Comparison of ENCODE assay signal across 22 mouse cellular contexts in the genomic region with DNA sequence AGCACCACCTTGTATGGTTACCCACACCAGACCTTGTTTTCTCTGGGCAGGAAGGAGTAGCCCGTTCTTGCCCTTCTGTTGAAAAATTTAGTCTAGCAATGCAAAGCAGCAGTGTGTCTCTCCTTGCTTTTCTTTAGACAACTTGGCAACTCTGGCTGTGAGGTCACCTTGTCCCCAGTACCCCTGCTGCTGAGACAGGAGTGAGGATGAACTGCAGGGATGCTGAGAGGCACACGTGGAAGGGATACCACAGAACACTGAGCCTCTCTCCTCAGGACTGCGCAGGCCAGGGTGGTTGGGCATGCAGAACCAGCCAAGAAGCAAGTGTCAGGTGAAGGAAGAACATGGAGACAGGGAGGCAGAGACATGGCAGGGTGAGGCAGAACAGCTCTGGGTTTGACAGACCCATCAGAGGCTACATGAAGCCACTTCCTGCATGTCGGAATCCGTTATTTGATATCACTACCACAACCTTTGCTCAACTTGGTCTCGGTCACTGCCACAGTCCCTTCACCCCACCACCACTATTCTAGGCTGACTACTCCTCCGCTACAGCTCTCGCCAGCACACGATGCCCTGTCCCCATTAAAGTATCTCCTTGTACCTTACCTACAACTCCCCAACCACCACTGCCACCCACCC.
DNase-seq lines count a peak whose midpoint lies in the region; ATAC-seq and TF ChIP-seq lines count a peak whose summit lies in the region.
"Had no signal": no experiment of that assay in that cellular context is flagged by ENCODE, and none has a peak within 500 bp of the region (broad histone marks: within the 10 kb centered on the region; RNA-seq: fewer than 3 reads in every experiment).

No protein-coding gene starts in this region.

- no peak for TF ChIP-seq CTCF in forebrain, postnatal 0 days (IDR thresholded peaks at IDR 0.05; ENCODE audit: low read depth)

- no peak overlapping the region for H3K4me2 ChIP-seq in hindbrain, embryonic 15.5 days
- no peak overlapping the region for H3K4me2 ChIP-seq in hindbrain, embryonic 11.5 days (replicated peaks; ENCODE audit: low read depth, low read length)
- no peak overlapping the region for H3K4me2 ChIP-seq in midbrain, embryonic 16.5 days (ENCODE audit: low read length)
- H3K4me2 ChIP-seq in forebrain, postnatal 0 days (ENCODE audit: low read depth), result no peak overlapping the region
- H3K4me2 ChIP-seq: lung, embryonic 14.5 days; neural tube, embryonic 13.5 days had no signal

- H3K4me1 ChIP-seq in hindbrain, embryonic 15.5 days (replicated peaks), result peaks cover 37% of the 10 kb centered on the region
- H3K4me1 ChIP-seq in hindbrain, embryonic 11.5 days (replicated peaks; ENCODE audit: control insufficient read depth, insufficient read depth, low read length), result 0 out of 2 replicates have a peak, but pooled peaks cover 4% of the 10 kb centered on the region
- peaks cover 22% of the 10 kb centered on the region for H3K4me1 ChIP-seq in midbrain, embryonic 16.5 days (ENCODE audit: control insufficient read depth, insufficient read depth, low read length)
- H3K4me1 ChIP-seq in heart, embryonic 10.5 days, result peaks cover 16% of the 10 kb centered on the region; the same call in 1 of the 2 replicates
- H3K4me1 ChIP-seq in forebrain, postnatal 0 days (ENCODE audit: insufficient read depth), result 0 out of 2 replicates have a peak, but pooled peaks cover 7% of the 10 kb centered on the region

- H3K9ac ChIP-seq in hindbrain, embryonic 15.5 days, result no peak overlapping the region
- no peak overlapping the region for H3K9ac ChIP-seq in hindbrain, embryonic 11.5 days (ENCODE audit: low read depth, low read length)
- no peak overlapping the region for H3K9ac ChIP-seq in midbrain, embryonic 16.5 days (ENCODE audit: low read depth, low read length)
- H3K9ac ChIP-seq in forebrain, postnatal 0 days, result no peak overlapping the region
- H3K9ac ChIP-seq: liver, embryonic 14.5 days; lung, embryonic 14.5 days; neural tube, embryonic 13.5 days had no signal

- no peak for ATAC-seq in hindbrain, embryonic 15.5 days (ENCODE audit: low FRiP score, low read depth)
- no peak for ATAC-seq in hindbrain, embryonic 11.5 days (ENCODE audit: low FRiP score)
- 0 out of 2 replicates have a peak, but pooled peaks have one; percentile 20 for ATAC-seq in erythroblast, adult 5-6 weeks (replicated peaks; ENCODE audit: low FRiP score, poor library complexity, severe bottlenecking)
- no peak for ATAC-seq in midbrain, embryonic 16.5 days
- ATAC-seq in forebrain, postnatal 0 days, result no peak
- ATAC-seq: inflammation-experienced regulatory T-cells, adult 6 months had no signal

- H3K9me3 ChIP-seq in hindbrain, embryonic 15.5 days, result no peaks in the 10 kb centered on the region
- no peaks in the 10 kb centered on the region for H3K9me3 ChIP-seq in hindbrain, embryonic 11.5 days (ENCODE audit: control insufficient read depth, low read length)
- no peaks in the 10 kb centered on the region for H3K9me3 ChIP-seq in midbrain, embryonic 16.5 days (replicated peaks; ENCODE audit: control insufficient read depth, low read length, poor library complexity, severe bottlenecking)
- no peaks in the 10 kb centered on the region for H3K9me3 ChIP-seq in heart, embryonic 10.5 days
- no peaks in the 10 kb centered on the region for H3K9me3 ChIP-seq in forebrain, postnatal 0 days (ENCODE audit: low read length)
- H3K9me3 ChIP-seq: embryonic facial prominence, embryonic 10.5 days; forebrain, embryonic 10.5 days; neural tube, embryonic 13.5 days had no signal

- H3K27me3 ChIP-seq in hindbrain, embryonic 15.5 days, result no peaks in the 10 kb centered on the region
- no peaks in the 10 kb centered on the region for H3K27me3 ChIP-seq in hindbrain, embryonic 11.5 days (ENCODE audit: control insufficient read depth, insufficient read depth, low read length)
- no peaks in the 10 kb centered on the region for H3K27me3 ChIP-seq in midbrain, embryonic 16.5 days (ENCODE audit: control insufficient read depth, insufficient read depth, low read depth, low read length)
- H3K27me3 ChIP-seq in heart, embryonic 10.5 days (ENCODE audit: insufficient read depth, poor library complexity, severe bottlenecking), result no peaks in the 10 kb centered on the region; the same call in 1 of the 2 replicates
- no peaks in the 10 kb centered on the region for H3K27me3 ChIP-seq in forebrain, postnatal 0 days (ENCODE audit: insufficient read depth, low read length)
- H3K27me3 ChIP-seq: neural tube, embryonic 13.5 days had no signal

- H3K4me3 ChIP-seq in hindbrain, embryonic 15.5 days, result no peak overlapping the region
- H3K4me3 ChIP-seq in hindbrain, embryonic 11.5 days (ENCODE audit: low read depth, low read length), result no peak overlapping the region
- H3K4me3 ChIP-seq in midbrain, embryonic 16.5 days (ENCODE audit: low read depth, low read length), result no peak overlapping the region
- H3K4me3 ChIP-seq in heart, embryonic 10.5 days, result no peak overlapping the region
- no peak overlapping the region for H3K4me3 ChIP-seq in forebrain, postnatal 0 days (ENCODE audit: low read depth, low read length)
- H3K4me3 ChIP-seq: embryonic facial prominence, embryonic 10.5 days; forebrain, embryonic 10.5 days; myocyte; neural tube, embryonic 13.5 days had no signal

- 0 out of 2 replicates have a peak overlapping the region, but pooled peaks have one; percentile 10 for H3K27ac ChIP-seq in hindbrain, embryonic 15.5 days (replicated peaks)
- no peak overlapping the region for H3K27ac ChIP-seq in hindbrain, embryonic 11.5 days (ENCODE audit: low read depth, low read length)
- H3K27ac ChIP-seq in midbrain, embryonic 16.5 days (ENCODE audit: low read length), result peak overlapping the region; percentile 54
- H3K27ac ChIP-seq in heart, embryonic 10.5 days, result no peak overlapping the region
- H3K27ac ChIP-seq in forebrain, postnatal 0 days (ENCODE audit: low read depth, low read length), result no peak overlapping the region
- H3K27ac ChIP-seq: embryonic facial prominence, embryonic 10.5 days; liver, embryonic 14.5 days; neural tube, embryonic 13.5 days had no signal

- no peaks in the 10 kb centered on the region for H3K36me3 ChIP-seq in hindbrain, embryonic 15.5 days
- H3K36me3 ChIP-seq in hindbrain, embryonic 11.5 days (ENCODE audit: control insufficient read depth, insufficient read depth, low read length), result no peaks in the 10 kb centered on the region
- H3K36me3 ChIP-seq in midbrain, embryonic 16.5 days (ENCODE audit: control insufficient read depth, insufficient read depth, low read length), result no peaks in the 10 kb centered on the region
- H3K36me3 ChIP-seq in heart, embryonic 10.5 days, result no peaks in the 10 kb centered on the region
- no peaks in the 10 kb centered on the region for H3K36me3 ChIP-seq in forebrain, postnatal 0 days (ENCODE audit: insufficient read depth)
- H3K36me3 ChIP-seq: embryonic facial prominence, embryonic 10.5 days; forebrain, embryonic 10.5 days; neural tube, embryonic 13.5 days had no signal

- DNase-seq in hindbrain, embryonic 11.5 days (ENCODE audit: low spot score), result no peak
- DNase-seq in 416B (ENCODE audit: low read depth), result peak; percentile 79
- DNase-seq in heart, embryonic 10.5 days (ENCODE audit: low spot score), result no peak
- no peak for DNase-seq in forebrain, postnatal 0 days
- DNase-seq: adrenal gland, adult 8-10 months; cerebellum, adult 9-10 months; gastrocnemius, postnatal 25 days; heart, postnatal 4 days; kidney, adult 8-10 months; kidney, postnatal 10 days; layer of hippocampus, postnatal 36 days; lung, embryonic 14.5 days; thymus, postnatal 14 days had no signal

- WGBS in hindbrain, embryonic 15.5 days, result 90% methylated on average over 9 of the region's 9 CpGs
- 87% methylated on average over 9 of the region's 9 CpGs for WGBS in hindbrain, embryonic 11.5 days
- 88% methylated on average over 9 of the region's 9 CpGs for WGBS in midbrain, embryonic 16.5 days
- WGBS in heart, embryonic 10.5 days, result 81% methylated on average over 9 of the region's 9 CpGs
- WGBS in forebrain, postnatal 0 days, result 87% methylated on average over 9 of the region's 9 CpGs

Comparison
In these comparisons a context has a peak if more than half of its experiments do, and no peak if none do; other contexts are left out.
1. H3K27ac ChIP-seq: peak in hindbrain, embryonic 15.5 days (single experiment) and midbrain, embryonic 16.5 days (single experiment); none in hindbrain, embryonic 11.5 days (single experiment), heart, embryonic 10.5 days (single experiment) and forebrain, postnatal 0 days (single experiment).